Mouse (Mus musculus) intestine, embryonic 14.5 days (tissue): ENCODE data around the gene Tbx20. TPM values are rescaled to one million over a fixed set of nuclear protein-coding genes. Genes with fewer than 3 reads are reported as not detected.

Source experiments
- ATAC-seq: fragments of 200-750 bp; cut with Nextera tagmentation; replicated peaks from 2 replicates; pipeline ENCODE4 v1.8.0; 2017; ENCODE audit warnings: low read depth, moderate number of reproducible peaks, moderate TSS enrichment, moderate library complexity; ENCODE audit not compliant: low FRiP score, low TSS enrichment
- DNase-seq: peaks from one replicate; pipeline ENCODE4 v3.0.0-alpha.2; 2018; ENCODE audit warnings: low spot score
- H3K27ac ChIP-seq: fragments of 300-500 bp; sonication (generic); 2 replicates; pipeline ENCODE4 v1.5.1; 2014; ENCODE audit warnings: low read depth, mild to moderate bottlenecking, control low read depth
- H3K27me3 ChIP-seq: fragments of 300-500 bp; sonication (generic); replicated peaks from 2 replicates; pipeline ENCODE4 v1.6.1; 2014; ENCODE audit warnings: low read length, control low read depth; ENCODE audit not compliant: control insufficient read depth, insufficient read depth
- H3K36me3 ChIP-seq: fragments of 300-500 bp; sonication (generic); 2 replicates; pipeline ENCODE4 v1.6.1; 2014; ENCODE audit warnings: low read length, control low read depth; ENCODE audit not compliant: control insufficient read depth, insufficient read depth
- H3K4me1 ChIP-seq: fragments of 300-500 bp; sonication (generic); replicated peaks from 2 replicates; pipeline ENCODE4 v1.6.1; 2014; ENCODE audit warnings: low read length, control low read depth, mixed read lengths; ENCODE audit not compliant: control insufficient read depth, insufficient read depth
- H3K4me2 ChIP-seq: fragments of 300-500 bp; sonication (generic); 2 replicates; pipeline ENCODE4 v1.6.1; 2014; ENCODE audit warnings: low read length
- H3K4me3 ChIP-seq: fragments of 300-500 bp; sonication (generic); 2 replicates; pipeline ENCODE4 v1.5.1; 2014; ENCODE audit warnings: low read depth, low read length, control low read depth, mixed read lengths
- H3K9ac ChIP-seq: fragments of 300-500 bp; sonication (generic); 2 replicates; pipeline ENCODE4 v1.6.1; 2014; ENCODE audit warnings: mild to moderate bottlenecking, low read length
- H3K9me3 ChIP-seq: fragments of 300-500 bp; sonication (generic); 2 replicates; pipeline ENCODE4 v1.6.1; 2016; ENCODE audit warnings: low read length, control low read depth; ENCODE audit not compliant: control insufficient read depth
- WGBS: fragments of 180-500 bp; shearing (Covaris S2); extraction: QIAGEN DNeasy Blood & Tissue Kit; methylation state at CpG from one replicate; pipeline ENCODE4 v1.1.7; 2014; 5-methylcytosine and 5-hydroxymethylcytosine counted together
- polyA plus RNA-seq: library from polyadenylated mRNA; unstranded; fragments of >200 nt; fragmentation: Nextera tagmentation; extraction: Ambion mirVana; gene quantifications from 2 replicates; pipeline ENCODE4 v1.2.1, GENCODE M21; 2014

The Tbx20 gene
- polyA plus RNA-seq, 1 experiment from 2014 or later = 0.07 TPM

DNA sequence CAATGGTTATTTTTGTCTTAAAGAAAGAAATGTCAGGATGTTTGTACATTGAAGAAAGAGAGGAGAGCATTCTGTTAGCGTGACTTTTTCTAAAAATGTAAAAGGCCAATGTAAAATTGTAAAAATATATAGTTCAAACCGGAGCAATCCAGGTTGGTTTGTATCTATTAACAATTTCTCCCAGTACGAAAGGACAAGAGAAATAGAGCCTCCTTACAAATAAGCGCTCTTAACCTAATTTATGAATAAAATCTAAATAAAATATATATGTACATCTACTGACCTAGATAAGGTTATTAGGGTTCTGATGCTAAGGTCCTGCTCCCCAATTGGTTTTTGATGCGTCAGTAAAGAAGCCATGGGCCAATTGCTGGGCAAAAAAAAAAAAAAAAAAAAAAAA lies 29.1 kb downstream of the Tbx20 start:
- Histone ChIP-seq H3K9me3 (no peaks in the 10 kb centered on the region), H3K27me3 (no peaks in the 10 kb centered on the region), H3K9ac (no peak overlapping the region), H3K4me3 (no peak overlapping the region), H3K4me1 (no peaks in the 10 kb centered on the region), H3K4me2 (no peak overlapping the region), H3K36me3 (no peaks in the 10 kb centered on the region), H3K27ac (no peak overlapping the region)
- no peak for ATAC-seq
- no peak for DNase-seq
- 85% methylated on average over 5 of the region's 5 CpGs for WGBS

DNA sequence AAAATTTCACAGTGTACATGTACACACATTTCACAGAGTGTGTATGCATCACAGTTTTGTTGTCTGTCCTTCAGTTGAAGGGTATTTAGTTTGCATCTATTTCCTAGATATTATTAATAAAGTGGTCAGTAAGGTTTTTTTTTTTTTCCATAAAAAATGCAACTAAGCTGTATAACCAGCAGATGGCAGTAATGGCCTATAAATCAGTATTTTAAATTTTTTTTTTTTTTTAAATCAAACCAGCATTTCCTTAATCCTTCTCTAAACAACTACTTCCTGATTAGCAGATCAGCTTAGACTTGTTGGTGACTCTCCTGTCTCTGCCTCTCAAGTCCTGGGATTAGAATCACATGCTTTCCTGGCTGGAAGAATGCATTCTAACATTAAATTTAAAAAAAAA lies 72.9 kb downstream of the Tbx20 start:
- H3K9me3 ChIP-seq = no peaks in the 10 kb centered on the region
- H3K4me3 ChIP-seq = no peak overlapping the region
- 0 out of 2 replicates have a peak, but pooled peaks cover 4% of the 10 kb centered on the region for H3K27me3 ChIP-seq
- H3K4me2 ChIP-seq = no peak overlapping the region
- no peak for ATAC-seq
- H3K4me1 ChIP-seq = no peaks in the 10 kb centered on the region; the same call in 1 of the 2 replicates
- no peak overlapping the region for H3K9ac ChIP-seq
- no peak overlapping the region for H3K27ac ChIP-seq
- DNase-seq = no peak
- H3K36me3 ChIP-seq = no peaks in the 10 kb centered on the region

DNA sequence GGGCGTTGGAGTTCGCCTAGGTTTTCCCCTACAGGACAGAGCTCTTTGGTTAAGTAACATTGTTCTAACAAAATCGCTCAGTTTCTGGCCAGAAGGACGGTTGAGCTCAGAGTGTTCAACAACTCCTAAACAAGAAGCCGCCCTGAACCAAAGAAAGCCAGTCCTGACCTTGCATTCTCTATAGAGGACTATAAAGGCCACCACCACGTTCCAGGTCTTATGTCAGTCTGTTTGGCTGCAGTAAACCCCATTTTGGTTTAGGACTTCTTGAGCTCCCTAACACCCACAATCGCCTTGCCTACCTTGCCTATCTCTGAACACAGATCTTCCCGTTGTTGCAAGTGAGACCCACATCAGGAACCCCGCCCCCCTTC lies 77.7 kb downstream of the Tbx20 start:
- Histone ChIP-seq H3K9me3 (no peaks in the 10 kb centered on the region), H3K4me3 (peak overlapping the region; percentile 41), H3K9ac (peak overlapping the region; percentile 25; the same call in 1 of the 2 replicates), H3K4me2 (peak overlapping the region; percentile 90), H3K27ac (no peak overlapping the region), H3K27me3 (0 out of 2 replicates have a peak, but pooled peaks cover 11% of the 10 kb centered on the region), H3K4me1 (no peaks in the 10 kb centered on the region; the same call in 1 of the 2 replicates), H3K36me3 (no peaks in the 10 kb centered on the region)
- 13% methylated on average over 9 of the region's 9 CpGs for WGBS
- ATAC-seq (no peak), DNase-seq (no peak)

- under 1% methylated on average over 45 of the region's 45 CpGs for WGBS
- ATAC-seq (peak; percentile 79), DNase-seq (peak; percentile 75)
- Histone ChIP-seq H3K27ac (no peak within 1 kb of the TSS), H3K4me1 (no peaks in the 10 kb centered on the region; the same call in 1 of the 2 replicates), H3K27me3 (0 out of 2 replicates have a peak, but pooled peaks cover 11% of the 10 kb centered on the region), H3K9ac (peak within 1 kb of the TSS; percentile 25; the same call in 1 of the 2 replicates), H3K4me3 (peak within 1 kb of the TSS; percentile 41), H3K4me2 (peak within 1 kb of the TSS; percentile 90), H3K9me3 (no peaks in the 10 kb centered on the region), H3K36me3 (no peaks in the 10 kb centered on the region)
These were observed 78.3 kb downstream of the Tbx20 start, which contains the start of gene Dpy19l2 for GRCm38 (mm10) chr9:24695700-24696404. Gene Dpy19l2 (minus strand): TSS chr9:24696293.

Other genes with a start within 250 kb of the Tbx20 start
- not detected in 2 replicates for gene Cypt4, start 149.1 kb downstream of the Tbx20 start, polyA plus RNA-seq
- gene Dpy19l2, start 78.0 kb downstream of the Tbx20 start, polyA plus RNA-seq = not detected in 2 replicates